Mouse (Mus musculus) erythroblast, embryonic 14.5 days (primary cell): ENCODE measurements around the gene Flvcr2.

Experiments used
- GATA1 ChIP-seq: IDR thresholded peaks from 2 replicates; pipeline ENCODE4 v1.6.1; 2012; ENCODE audit warnings: low read length, inconsistent platforms, mixed read lengths
- TAL1 ChIP-seq: IDR thresholded peaks from 3 replicates; pipeline ENCODE4 v1.6.1; 2012; ENCODE audit warnings: low read length, inconsistent platforms, mixed read lengths

DNA sequence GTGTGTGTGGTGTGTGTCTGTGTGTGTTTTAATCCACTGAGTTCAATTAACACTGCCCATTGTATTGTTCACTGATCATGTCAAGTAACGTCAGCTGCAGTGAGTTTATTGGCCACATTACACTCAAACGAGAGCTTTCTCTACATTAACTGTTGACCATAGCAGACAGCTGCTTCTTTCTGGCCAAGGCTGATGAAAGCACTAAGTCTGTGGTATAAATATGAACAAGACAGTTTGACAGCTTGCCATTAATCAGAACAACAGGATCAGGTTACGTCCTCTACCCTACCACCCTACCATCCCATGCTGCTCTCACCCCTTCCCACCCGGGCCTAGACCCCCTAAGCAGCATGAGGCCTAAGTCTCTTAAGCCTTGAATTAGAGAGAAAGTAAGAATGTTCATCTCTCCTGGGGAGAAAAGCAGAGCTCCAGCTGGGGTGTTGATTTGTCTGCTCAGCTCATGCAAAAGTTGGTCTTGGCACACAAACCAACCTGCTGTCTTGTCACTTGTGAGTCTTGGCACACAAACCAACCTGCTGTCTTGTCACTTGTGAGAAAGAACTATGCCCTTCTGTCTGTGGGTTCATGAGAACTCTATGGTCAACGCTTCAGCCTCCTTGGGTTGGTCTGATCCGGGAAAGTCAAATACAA is 46.0 kb upstream of the Flvcr2 start:
- TF ChIP-seq GATA1 (no peak), TAL1 (no peak)
